Mouse (Mus musculus): Measurements from ENCODE around the gene Foxj2.

Foxj2 gene

DNA sequence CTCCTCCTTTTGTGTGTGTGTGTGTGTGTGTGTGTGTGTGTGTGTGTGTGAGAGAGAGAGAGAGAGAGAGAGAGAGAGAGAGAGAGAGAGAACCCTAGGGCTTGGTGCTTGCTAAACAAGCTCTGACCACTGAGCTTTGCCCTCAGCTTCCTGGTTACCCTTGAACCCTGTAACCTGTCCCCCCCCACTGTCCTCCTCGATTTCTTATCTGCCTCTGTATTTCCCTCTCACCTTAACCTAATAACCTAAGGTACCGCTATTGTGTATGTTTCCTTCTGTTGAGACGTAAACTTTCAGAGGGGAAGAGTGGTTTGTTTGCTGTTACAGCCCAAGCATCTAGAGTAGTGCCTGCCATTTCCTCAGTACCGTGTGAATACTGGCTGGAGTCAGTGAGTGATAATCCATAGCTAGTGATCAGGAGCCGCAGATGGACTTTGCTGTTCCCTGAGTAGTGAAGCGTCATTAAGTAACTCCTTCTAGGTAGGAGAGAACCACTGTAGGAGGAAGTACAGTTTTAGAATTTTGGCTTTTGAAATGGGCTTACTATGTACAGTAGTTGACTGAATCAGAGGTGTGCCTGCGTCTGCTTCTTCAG lies 59.5 kb downstream of the Foxj2 start:
- no peak for DNase-seq

DNA sequence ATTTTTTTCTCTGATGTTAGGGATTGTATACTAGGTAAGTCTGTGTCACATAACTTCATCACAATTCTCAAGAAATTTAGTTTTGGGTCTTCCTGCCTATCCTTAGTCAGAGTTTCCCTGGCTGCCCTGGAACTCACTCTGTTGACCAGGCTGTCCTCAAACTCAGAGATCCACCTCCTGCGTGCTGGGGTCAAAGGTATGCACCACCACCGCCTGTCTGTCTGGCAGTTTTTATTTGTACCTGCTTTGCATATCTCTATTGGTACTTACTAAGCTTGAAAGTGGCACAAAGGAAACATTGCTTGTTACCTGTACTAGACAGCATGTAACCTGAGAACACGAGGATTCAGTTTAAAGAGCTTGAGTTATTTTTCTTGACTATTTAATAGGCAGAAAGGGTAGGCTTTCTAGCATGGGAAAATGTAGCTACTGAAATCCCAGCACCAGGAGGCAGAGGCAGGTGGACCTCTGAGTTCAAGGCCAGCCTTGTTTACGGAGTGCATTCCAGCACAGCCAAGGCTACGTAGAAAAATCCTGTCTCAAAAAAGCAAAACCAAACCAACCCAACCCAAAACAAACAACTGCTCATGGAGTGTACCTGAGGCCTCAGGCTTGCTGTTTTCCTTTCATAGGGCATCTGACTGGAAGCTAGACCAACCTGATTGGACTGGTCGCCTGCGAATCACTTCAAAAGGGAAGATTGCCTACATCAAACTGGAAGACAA lies 60.2 kb downstream of the Foxj2 start:
- DNase-seq, result no peak

DNA sequence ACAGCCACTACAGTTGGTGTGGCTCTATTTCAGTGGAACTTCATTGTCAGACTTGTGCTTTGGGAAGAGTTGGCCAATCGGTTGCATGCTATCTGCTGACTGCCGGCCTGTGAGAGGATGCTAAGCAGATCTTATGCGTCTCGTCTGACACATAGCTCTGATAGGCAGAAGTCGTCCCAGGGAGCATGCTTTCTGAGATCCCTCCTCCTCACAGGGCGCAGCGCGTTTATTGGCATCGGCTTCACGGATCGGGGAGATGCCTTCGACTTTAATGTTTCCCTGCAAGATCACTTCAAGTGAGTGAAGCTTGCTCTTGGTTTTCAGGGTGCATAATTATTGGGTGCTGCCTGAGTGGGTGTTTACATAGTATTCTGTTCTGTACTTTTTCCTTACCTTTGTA lies 61.6 kb downstream of the Foxj2 start:
- DNase-seq, result no peak

DNA sequence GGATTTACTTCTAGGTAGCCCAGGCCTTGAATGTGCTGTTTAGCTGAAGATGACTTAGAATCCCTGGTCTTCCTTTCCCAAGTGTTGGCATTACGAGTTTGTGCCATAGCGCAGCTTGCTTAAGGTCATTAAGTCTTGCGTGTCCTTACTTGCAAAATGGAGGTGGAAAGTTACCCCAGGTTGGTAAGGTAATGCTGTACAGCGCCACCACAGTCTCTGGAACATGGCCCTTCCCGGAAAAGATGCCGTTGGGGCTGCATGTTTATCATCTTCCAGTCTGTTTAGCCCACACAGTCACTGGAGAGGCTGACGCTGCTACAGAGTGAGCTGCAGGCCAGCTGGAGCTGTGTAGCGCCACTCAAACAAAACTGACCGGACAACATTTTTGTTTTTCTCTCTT lies 63.9 kb downstream of the Foxj2 start:
- DNase-seq, result no peak

DNA sequence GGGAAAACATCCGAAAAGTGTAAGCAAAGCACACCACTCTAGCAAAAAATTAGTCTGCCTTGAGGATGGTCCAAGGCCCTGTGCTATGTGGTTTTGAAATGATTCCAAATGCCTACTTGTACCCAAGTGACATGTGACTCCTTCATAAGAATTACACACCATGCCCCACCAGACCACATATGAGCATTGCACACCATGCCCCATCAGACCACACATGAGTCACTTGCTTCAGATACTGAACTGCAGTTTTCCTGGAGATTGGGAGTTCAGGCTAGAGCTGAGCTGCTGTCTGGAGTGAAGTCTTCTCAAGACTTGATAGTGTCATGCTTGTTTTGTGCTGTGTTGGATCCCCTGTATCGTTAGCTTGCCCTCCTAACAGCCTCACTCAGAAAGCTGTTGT lies 69.9 kb downstream of the Foxj2 start:
- DNase-seq, result no peak

DNA sequence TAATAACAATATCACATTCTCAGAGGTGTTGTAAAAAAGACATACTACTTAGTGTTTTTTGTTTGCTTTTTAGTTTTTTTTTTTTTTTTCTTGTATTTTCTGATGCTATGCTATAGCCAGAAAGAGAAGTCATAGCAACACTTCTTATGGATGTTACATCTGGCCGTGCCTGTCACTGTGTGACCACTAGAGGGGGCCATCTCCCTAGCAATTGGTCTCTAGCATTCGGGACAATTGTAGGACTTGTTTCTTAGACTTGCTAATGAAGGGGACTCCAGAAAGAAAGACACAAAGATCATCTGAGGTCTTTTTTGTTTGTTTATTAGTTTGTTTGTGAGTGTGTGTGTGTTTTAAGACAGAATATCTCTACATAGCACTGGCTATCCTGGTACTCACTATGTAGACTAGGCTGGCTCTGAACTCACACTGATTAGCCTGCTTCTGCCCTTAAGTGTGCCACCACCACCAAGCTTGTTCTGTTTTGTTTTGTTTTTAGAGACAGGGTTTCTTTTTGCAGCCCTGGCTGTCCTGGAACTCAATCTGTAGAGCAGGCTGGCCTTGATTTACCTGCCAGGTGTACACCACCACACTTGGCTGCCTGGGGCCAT lies 72.8 kb downstream of the Foxj2 start:
- DNase-seq, result peak; percentile 31
